Mouse (Mus musculus): ENCODE data around the gene Bmp3.

DNA sequence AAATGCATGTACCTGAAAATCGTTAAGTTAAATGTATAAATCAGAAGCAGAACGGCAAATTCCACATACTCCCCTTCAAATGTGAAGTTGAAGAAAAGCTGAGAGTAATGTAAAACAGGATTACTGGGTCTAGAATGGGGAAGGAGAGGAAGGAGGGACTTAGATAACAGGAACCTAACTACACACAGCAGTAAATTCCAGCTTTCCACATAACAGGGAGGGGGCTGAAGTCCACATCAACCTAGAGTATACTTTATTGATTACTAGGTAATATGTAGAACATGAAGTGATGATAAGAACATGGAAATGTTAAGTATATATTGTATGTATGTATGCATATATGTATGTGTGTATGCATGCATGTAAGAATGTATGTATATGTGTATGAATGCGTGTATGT, 68.7 kb downstream of the Bmp3 start:
- no peak for TF ChIP-seq HCFC1 (IDR thresholded peaks at IDR 0.05; ENCODE audit: borderline replicate concordance, insufficient read depth, low read length)
- TF ChIP-seq ZNF384 (IDR thresholded peaks at IDR 0.05; ENCODE audit: low read depth, low read length): no peak
